Mouse (Mus musculus) small intestine, adult 2 months (tissue): ENCODE data around the gene Fam129a.

Experiments
- CTCF ChIP-seq: fragments of 200-500 bp; IDR thresholded peaks from 2 replicates; pipeline ENCODE4 v1.5.1; 2012; ENCODE audit warnings: low read depth, mild to moderate bottlenecking, control low read depth, inconsistent platforms, low read length, moderate library complexity, mixed read lengths; ENCODE audit not compliant: insufficient replicate concordance, insufficient read length; ENCODE audit errors: extremely low read depth
- POLR2A ChIP-seq: fragments of 200-500 bp; IDR thresholded peaks from 2 replicates; pipeline ENCODE4 v1.6.1; 2012; ENCODE audit warnings: low read depth, mild to moderate bottlenecking, control low read depth, inconsistent platforms, low read length, moderate library complexity

DNA sequence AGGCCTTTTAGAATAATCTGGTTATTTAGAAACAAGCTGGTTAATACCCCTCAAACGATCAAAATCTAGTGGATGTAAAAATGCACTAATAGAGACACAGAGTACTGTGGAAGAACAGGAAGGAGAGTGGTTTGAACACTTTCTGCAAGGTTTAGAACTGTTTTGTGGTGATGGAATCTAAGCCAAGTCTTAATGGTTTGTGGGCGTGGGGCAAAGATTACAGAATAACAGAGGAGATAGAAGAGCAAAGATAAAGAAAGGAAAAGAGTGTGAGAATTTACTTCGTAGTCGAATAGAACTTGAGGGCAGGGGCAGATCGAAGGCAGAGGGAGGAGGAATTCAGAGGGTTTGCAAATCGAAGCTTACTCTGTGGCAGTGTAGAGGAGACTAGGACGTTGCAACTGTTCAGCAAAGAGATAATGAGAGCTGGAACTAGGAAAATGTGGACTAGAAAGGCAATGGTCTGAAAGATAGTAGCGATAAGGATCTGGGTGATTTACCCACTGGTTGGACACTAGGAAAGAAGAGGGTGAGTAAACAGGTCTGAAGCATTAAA, 182.5 kb downstream of the Fam129a start:
- TF ChIP-seq POLR2A (no peak), CTCF (no peak)
